Mouse (Mus musculus): ENCODE measurements around the gene Slc18b1.
A peak's percentile ranks its signal among the peaks of the same experiment; 100 is the strongest.
"Not testable (repeated sequence)": the region's sequence is repeated elsewhere in the genome, so short reads cannot be mapped to it uniquely, and the experiment has no call there.

Slc18b1 gene

DNA sequence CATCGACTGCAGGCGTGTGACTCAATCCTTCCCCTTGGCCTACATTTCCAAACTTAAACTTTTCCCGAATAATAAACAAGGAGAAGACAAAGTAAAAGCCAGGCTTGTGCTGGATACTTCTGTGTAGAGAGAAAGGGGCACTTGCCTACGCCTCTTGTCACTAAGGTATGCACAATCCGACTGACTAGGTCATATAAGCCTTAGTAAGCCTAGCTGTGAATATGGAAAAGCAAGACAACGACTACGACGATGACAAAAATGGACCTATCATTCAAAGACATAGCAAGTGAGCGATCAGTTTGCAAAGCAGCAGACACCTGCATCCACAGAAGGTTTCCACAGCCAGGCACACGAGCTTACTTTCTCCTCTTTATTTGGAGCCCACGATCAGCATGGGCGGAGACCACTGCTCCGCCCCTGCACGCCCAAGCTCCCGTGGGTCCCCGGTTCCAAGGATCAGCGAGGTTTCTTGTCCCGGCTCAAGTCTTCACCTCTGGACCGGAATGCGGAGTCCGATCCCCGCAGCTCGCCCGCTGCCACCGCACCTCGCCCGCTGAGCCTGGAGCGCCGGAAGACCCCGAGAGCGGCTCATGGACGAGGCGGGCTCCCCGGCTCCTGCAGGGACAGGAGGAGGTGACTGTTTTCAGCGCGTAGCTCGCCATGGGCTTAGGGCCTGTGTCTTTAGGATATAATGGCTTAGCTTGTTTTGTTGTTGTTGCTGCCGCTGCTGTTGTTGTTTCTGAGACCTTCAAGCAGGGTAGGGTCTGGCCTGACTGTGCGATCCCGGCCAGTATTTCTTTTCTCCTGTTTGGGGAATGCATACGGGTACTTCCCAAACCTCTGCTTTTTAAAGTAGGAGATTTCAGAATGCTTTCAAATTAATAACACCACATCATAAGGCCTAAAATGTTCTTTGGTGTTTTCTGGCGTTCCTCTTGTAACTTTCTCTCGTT, at the start of gene Slc18b1:
Slc18b1 (plus strand) TSS at position 436 of the 953 bp plus-strand sequence.
- peak; percentile 49 to 61 for DNase-seq (ENCODE audit: low spot score in 2 of 2)

DNA sequence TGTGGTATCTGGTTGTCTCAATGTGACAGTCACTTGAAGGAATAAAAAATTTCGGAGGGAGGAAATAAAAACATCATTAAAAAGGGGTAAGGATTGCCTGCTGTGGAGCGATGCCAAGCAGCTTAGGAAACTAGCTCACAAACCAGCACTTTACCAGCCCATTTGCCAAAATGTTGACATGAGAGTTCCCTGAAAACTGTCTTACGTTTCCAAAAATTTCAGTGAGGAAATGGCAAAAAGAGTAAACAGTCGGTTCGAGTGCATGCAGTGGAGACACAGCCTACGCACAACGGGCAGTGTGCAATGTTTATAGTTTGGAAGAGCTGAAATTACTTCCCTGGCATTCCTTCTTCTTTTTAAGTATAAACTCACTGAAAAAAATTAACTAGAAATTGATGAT, 42.6 kb upstream of the Slc18b1 start:
- DNase-seq (ENCODE audit: low spot score in 2 of 2): no peak

DNA sequence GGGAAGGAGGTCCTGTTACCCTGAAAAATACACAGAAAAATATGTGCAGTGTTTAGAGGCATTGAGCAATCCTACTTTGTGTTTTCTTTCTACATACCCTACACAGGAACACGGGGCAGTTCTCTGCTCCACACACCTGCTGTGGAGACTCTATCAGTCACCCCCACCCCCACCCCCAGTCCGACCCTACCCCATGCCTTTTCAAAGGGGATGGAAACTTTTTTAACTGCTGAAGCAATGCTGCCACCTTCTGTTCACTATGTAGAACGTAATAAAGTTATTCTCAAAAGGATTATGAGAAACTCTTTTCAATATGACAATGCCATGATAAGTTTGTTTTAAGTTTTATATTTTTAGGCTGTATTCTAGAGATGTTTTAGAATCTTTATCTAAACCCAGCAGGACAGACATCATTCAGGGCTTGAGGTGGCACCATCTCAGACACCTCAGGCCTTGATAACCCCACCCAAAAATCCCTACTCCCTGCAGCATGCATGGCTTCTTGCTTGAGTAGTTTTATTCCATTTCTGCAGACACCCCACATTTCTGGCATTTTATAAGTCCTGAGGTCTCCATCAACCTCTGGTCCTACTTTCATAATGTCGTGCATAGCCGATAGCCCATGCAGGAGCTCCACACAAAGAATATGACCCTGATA, 19.4 kb upstream of the Slc18b1 start:
- DNase-seq (ENCODE audit: low spot score in 2 of 2): no peak

DNA sequence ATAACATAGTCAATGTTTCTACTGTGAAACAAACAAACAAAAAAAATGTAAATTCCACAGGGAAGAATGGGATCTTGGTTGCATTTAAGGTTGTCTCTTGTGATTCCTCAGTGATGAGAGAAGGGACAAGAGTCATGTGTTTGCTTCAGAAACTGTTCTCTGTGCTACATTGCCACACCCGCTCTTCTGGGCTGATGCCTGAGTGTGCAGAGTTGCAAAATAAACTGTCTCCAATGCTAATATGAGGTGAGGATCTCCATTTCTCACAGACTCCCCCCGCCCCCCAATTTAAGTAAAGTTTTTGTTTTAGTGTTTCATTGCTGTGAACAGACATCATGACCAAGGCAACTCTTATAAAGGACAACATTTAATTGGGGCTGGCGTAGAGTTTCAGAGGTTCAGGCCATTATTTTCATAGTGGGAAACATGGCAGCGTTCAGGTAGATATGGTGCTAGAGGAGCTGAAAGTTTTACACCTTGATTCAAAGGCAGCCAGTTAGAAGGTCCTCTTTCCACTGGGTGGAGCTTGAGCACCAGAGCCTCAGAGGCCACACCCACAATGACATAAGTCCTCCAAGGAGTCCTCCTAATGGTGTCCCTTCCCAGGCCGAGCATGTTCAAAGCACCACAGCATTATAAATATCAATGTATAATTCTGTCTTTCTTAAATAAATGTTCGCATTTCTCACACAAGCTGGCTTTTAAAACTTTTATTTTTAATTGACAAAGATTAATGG, 16.1 kb upstream of the Slc18b1 start:
- no peak for DNase-seq (ENCODE audit: low spot score in 2 of 2)

DNA sequence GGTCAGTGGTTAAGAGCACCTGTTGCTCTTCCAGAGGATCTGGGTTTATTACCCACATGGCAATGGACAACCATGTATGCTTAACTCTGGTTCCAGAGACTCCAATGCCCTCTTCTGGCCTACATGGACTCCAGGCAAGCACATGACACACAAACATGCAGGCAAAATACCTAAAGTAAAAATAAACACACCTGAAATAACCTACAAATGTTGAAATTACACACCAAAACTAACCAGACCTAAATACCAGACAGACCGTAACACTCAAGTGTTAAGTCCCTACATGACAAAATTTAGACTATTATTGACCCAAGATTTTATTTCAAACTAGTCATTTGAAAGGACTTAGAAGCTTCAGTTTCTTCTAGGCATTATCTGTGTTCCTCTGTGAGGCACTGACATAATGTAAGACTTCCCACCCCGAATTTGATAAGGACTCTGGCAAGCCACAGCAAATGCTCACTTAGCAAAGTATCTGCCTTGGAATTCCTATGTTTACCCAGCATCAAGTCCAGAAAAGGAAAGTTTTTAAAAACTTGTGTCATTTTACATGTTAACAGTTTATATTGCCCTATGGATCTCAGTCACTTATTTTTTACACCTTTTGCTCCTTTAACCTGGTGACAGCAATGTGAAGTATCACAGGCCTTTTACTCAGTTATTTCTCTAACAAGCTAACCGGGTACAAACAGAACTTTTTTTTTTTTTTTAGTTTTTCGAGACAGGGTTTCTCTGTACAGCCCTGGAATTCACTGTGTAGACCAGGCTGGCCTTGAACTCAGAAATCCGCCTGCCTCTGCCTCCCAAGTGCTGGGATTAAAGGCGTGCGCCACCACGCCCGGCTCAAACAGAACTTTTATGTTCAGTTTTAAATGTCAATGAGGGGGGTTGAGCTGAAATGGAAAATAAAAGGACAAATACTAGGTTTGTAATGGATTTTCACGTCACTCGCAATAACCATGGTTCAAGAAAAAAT, 14.7 kb upstream of the Slc18b1 start:
- no peak for DNase-seq (ENCODE audit: low spot score in 2 of 2)

DNA sequence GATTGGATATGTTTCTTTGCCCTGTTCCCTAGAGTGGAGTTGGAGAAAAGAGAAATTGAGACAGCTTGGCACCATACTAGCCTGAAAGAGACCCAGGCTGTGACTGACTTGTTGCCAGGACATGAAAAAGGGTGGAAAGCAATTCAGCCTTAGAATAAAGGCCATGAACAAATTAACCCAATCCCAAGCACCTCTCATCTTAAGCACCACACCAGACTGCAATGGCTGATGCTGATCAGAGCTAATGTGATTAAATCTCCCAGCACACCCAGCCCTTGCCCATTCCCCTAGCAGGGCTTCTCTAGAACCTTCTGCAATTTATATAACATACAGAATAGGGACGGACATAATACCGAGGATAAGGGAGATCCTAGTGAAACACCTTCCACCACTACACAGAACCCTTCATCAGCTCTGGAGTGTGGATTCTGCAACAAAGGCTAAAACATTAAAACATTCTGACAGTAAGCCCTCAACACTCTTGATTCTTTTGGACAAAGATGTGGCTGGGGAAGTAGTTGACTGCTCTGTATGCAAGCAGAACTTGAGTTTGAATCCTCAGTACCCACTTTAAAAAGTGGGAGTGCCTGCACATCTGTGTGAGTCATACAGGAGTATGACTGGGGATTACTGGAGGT, 13.8 kb upstream of the Slc18b1 start:
- DNase-seq (ENCODE audit: low spot score in 2 of 2): no peak

DNA sequence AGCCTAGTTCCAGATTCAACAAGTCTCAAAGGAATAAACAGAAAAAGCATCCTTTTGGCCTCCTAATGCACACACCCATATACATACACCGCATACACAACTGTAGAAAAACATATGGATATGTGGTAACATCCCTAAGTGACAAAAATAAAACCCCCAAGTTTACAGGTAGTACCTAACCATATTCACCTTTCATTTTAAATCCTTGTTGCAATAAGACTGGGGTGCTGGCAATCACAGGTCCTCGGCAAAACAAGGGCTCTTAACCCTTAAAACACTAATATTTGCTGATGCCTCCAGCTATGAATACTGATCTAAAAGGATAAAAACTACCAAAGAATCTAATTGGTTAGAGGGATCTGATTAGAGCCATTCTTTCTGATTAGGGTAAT, 13.3 kb upstream of the Slc18b1 start:
- DNase-seq (ENCODE audit: low spot score in 2 of 2): no peak

DNA sequence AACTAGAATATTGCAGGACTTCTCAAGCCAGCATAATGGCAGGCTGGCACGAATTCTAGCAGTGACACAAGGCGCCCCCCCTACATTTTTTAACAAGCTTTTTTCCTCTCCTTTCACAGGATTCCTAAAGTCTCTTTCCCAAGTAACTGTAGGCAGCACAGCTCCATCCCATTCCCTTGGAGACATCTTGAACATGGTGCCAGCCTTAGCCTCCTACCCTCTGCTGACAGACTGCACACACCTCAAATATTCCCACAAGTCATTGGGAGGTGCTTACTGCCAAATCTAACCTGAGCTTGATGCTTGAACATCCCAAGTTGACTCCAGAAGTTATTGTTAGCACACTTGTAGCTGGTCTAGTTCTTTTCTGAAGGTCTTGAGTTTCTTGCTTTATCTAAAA, 12.7 kb upstream of the Slc18b1 start:
- no peak for DNase-seq (ENCODE audit: low spot score in 2 of 2)

DNA sequence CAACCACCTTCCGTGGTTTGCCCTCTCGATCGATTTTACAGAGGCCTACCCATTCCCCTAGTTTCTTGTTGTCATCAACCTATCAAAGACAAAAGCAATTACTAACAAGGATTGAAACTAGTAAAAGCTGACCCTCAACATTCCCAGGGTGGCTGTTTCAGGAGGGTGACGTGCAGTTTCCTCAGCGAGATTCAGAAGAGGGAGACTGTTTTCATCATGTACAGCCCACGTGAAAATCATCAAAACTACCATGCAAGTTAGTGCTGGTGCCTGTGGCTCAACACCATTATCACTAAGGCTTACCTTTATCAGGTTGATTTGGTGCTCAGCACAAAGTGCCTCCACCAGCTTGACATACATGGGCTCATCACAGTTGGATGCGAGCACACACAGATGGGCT, 11.2 kb upstream of the Slc18b1 start:
- not testable (repeated sequence) for DNase-seq (ENCODE audit: low spot score in 2 of 2)

DNA sequence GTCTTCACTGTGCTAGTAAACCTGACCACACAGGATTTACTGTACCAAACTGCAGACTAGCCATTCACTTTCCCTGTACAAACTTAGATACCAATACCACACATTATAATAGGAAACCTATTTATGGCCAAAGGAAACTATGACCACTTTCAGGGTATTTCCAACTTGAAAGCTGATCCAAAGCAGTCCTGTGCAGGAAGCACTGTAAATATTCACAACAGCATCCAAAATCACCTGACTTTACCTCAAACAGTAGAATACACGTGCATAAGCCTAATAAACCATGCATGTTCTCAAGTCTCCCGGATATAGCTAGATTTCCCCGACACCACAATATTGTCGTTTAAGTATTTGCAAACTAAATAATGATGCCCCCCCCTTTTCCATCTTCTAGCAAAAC, 10.7 kb upstream of the Slc18b1 start:
- no peak for DNase-seq (ENCODE audit: low spot score in 2 of 2)

DNA sequence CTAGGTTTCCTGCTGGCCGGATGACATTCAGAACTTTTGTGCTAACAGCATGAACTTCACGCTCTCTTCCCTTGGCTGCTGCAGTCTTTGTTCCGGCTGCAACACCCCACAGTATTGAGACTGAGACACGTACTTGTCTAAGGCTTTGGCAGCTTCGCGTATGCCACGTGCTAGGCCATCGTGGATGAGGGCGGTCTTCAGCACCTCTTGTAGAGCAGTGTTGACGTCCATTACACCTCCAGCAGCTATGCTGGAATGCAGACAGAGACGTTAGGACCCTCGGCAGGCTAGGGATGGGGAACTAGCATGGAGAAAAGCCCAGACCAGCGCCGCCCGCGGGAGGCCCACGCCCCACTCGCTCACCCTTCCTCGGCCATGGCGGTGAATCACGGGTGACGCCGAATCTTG, 10.2 kb upstream of the Slc18b1 start:
- not testable (repeated sequence) for DNase-seq (ENCODE audit: low spot score in 2 of 2)

DNA sequence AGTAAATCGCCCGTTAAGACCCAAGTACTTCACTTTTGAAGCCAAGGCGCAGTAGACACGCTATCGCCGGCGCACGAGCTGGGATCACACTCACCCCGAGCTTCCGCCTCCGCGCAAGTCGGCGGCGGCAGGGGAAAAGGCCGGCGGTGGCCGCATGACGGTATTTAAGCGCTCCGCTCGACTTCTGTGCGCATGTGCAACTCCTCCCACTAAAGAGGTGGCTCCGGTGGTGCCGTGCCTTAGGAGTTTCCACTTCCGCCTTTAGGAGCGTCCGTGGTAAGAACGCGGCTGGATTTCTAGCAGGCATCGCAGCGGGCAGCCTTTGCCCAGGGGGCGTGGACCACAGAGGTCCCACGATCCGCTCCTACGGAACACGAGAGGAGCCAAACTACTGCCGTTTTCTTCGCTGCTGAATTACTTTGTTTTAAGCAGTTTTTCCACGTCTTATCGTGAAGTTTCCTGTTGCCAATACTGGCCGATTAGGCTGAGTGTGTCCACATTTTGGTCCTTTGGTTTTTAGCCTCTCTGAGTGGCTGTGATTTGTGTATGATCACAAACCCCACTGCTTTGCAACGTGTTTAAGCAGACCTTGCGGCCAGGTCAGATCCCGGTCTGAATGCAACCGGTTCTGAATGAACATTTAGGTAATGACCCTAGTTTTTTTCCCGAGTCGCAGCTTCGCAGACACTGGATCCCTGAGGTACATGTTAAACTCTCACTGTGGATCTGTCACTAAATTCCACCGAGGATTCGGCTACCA, 9.5 kb upstream of the Slc18b1 start, which contains the start of gene Rps12:
Rps12 (minus strand) TSS at position 214 of the 760 bp plus-strand sequence.
- peak; percentile 100 for DNase-seq (ENCODE audit: low spot score in 2 of 2)

DNA sequence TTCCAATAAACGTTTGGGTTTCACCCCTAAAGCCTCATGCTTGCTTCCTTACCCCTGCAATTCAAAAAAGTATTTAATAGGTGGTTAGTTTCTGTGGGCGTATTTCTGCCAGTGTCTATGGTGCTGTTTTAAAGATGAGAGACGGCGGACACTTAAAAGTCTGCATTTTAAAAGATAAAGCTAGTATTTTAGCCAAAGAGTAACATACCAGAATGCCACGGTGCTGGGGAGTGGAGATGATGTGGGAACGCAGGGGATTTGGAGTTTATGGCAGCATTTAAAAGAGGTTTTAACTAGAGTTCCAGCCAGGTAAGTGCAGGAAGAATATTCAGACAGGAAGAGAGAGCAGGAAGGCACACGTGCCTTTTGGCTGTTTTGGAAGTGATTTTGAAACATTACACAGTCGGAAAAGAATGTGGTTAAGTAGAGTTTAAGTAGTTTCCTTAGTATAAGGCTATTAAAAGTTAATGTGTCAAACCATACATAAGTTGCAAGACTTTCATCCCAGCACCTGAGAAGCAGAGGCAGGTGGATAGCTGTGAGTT, 8.7 kb upstream of the Slc18b1 start:
- no peak for DNase-seq (ENCODE audit: low spot score in 2 of 2)

DNA sequence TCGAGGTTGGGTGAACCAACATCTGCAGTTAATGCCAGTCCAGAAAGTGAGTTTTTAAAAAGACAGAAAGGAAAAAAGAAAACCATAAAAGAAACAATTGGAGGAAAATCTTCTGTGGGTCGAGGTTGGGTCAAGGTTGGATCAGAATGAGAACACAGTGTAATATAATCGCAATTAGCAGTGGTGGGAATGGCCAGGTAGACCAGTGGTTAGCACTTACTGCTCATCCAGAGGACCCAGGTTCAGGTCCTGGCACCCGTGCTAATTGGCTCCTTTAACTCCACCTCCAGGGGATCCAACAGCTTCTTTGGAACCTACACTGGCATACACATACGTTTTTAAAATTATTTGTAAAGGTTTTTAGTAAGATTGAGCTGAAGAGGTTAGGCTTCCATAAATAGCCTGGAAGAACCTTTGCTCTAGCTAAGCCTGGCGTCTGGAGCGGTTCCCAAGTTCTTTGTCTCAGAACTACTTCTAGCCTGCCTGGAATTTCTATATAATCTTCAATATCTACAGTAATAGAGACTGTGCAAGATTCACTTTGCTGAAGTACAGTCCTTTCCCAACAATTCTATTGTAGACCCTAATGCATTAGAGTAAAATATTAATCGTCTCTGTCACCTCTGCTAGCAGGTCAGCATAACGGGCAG, 790 bp upstream of the Slc18b1 start:
- no peak for DNase-seq (ENCODE audit: low spot score in 2 of 2)

DNA sequence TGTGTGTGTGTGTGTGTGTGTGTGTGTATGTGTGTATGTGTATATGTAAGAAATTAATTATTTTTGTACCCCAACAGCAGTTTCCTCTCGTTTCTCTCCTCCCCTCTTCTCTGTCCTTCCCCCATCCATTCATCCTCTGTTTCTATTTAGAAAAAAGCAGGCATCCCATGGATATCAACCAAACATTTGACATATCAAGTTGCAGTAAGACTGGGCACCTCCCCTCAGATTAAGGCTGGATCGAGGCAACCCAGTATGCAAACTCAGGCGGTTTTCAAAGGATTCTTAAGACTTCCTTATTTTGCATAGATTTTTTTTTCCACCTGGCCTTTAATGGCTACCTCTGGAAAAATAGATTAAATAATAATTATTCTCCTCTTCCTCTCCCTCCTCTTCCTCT, 820 bp downstream of the Slc18b1 start:
- DNase-seq (ENCODE audit: low spot score in 2 of 2): no peak

DNA sequence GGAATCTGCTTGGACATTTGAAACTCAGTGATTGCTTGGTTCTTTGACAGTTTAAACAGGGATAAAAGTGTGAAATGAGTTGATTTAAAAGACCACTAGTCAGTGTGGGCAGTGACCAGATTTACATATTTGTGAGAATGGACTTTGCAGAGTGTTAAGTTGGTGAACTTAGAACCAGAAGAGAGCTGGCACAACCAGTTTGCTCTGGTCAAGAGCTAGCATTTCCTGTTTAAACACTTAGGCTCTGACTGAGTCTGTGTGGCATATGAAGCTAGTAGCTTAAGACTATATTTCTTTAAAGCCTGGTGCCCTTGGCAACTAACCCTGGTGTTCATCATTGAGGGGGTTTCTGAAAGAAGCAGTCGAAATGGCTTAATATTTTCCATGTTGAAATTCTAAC, 1.4 kb downstream of the Slc18b1 start:
- no peak for DNase-seq (ENCODE audit: low spot score in 2 of 2)

DNA sequence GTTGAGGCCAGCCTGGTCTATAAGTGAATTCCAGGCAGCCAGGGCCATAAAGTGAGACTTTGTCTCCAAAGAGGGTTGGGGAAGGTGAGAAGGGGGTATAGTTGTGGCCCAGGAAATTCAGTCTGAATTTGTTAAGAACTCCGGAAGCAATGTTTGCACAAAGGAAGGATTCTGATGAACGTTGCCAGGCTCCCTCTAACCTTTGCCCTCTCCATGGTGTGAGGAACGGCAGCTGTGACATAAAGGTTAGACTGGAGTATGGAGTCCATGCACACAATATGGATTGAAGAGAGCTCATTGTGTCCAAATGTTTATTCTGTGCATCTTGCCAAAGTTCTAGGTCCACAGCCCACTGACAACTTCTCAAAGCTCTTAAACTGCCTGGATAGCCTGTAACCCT, 3.1 kb downstream of the Slc18b1 start:
- DNase-seq (ENCODE audit: low spot score in 2 of 2): no peak

DNA sequence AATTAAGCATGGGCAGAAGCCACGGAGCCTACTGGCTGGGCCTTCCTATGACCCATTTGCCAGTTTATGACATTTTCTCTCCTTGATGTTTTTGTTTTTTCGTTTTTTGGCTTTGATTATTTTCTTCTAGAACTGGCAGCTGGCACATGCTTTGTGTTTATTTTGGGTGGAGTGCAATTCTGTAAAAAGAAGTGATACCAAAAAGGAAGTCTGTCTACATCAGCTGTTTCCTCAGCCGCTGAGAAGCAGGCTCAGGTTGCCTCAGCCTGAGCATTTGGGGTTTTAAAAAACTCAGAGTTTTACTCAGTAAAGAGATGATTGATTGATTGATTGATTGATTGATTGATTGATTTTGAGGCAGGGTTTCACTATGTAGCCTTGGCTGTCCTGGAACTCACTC, 6.1 kb downstream of the Slc18b1 start:
- DNase-seq (ENCODE audit: low spot score in 2 of 2): no peak

DNA sequence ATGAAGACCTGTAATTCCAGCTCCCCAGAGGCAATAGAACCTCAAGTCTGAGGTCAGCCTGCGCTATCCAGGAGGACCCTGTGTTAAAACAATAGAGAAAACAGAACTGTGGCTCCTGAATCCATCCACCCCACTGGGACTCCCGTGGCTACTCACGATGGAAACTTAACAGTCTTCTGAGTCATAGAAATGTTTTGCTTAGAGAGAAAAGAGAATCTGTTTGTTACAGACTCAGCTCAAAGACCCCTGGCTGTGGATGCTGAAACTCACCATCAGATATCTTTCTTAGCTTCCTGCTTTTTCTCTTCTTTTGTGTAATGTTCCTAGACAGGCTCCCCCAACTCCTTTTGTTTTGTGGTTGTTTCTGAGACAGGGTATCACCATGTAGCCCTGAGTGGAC, 7.9 kb downstream of the Slc18b1 start:
- no peak for DNase-seq (ENCODE audit: low spot score in 2 of 2)

Measured in right cerebral cortex, postnatal 10 days (tissue).